Mouse (Mus musculus) heart, embryonic 10.5 days (tissue): Measurements from ENCODE around the gene Tmeff1. TPM values are rescaled to one million over a fixed set of nuclear protein-coding genes. Genes with fewer than 3 reads are reported as not detected.

Source experiments
- DNase-seq: peaks from one replicate; pipeline ENCODE4 v3.0.0-alpha.2; 2017; ENCODE audit warnings: low spot score
- H3K27ac ChIP-seq: fragments of 300-500 bp; sonication (generic); 2 replicates; pipeline ENCODE4 v1.5.1; 2016; ENCODE audit warnings: mild to moderate bottlenecking
- H3K27me3 ChIP-seq: fragments of 300-500 bp; sonication (generic); 2 replicates; pipeline ENCODE4 v1.6.1; 2016; ENCODE audit warnings: mild to moderate bottlenecking; ENCODE audit not compliant: poor library complexity, insufficient read depth, severe bottlenecking
- H3K36me3 ChIP-seq: fragments of 300-500 bp; sonication (generic); 2 replicates; pipeline ENCODE4 v1.6.1; 2016; ENCODE audit warnings: mild to moderate bottlenecking, moderate library complexity
- H3K4me1 ChIP-seq: fragments of 300-500 bp; sonication (generic); 2 replicates; pipeline ENCODE4 v1.6.1; 2016; ENCODE audit warnings: mild to moderate bottlenecking
- H3K4me3 ChIP-seq: fragments of 300-500 bp; sonication (generic); 2 replicates; pipeline ENCODE4 v1.5.1; 2016; ENCODE audit warnings: mild to moderate bottlenecking, moderate library complexity
- H3K9me3 ChIP-seq: fragments of 300-500 bp; sonication (generic); 2 replicates; pipeline ENCODE4 v1.6.1; 2016; ENCODE audit warnings: mild to moderate bottlenecking, moderate library complexity
- WGBS: fragments of 180-500 bp; shearing (Covaris S2); methylation state at CpG from one replicate; pipeline ENCODE4 v1.1.7; 2016; 5-methylcytosine and 5-hydroxymethylcytosine counted together
- polyA plus RNA-seq: library from polyadenylated mRNA; unstranded; fragments of >200 nt; fragmentation: Nextera tagmentation; extraction: Ambion mirVana; gene quantifications from 2 replicates; pipeline ENCODE4 v1.2.1, GENCODE M21; 2016

Tmeff1 gene
- polyA plus RNA-seq, 1 experiment from 2014 or later, result 76.4 TPM

GRCm38 (mm10) chr4:48690640-48691039 lies 105.7 kb downstream of the Tmeff1 start:
- Histone ChIP-seq H3K4me1 (no peaks in the 10 kb centered on the region), H3K27ac (no peak overlapping the region), H3K36me3 (no peaks in the 10 kb centered on the region), H3K27me3 (no peaks in the 10 kb centered on the region), H3K9me3 (no peaks in the 10 kb centered on the region), H3K4me3 (no peak overlapping the region)
- WGBS, result 77% methylated on average over 9 of the region's 9 CpGs
- no peak for DNase-seq

GRCm38 (mm10) chr4:48691793-48692437 lies 106.9 kb downstream of the Tmeff1 start:
- no peak overlapping the region for H3K27ac ChIP-seq
- H3K4me3 ChIP-seq, result no peak overlapping the region
- no peaks in the 10 kb centered on the region for H3K27me3 ChIP-seq
- DNase-seq, result no peak
- H3K36me3 ChIP-seq, result no peaks in the 10 kb centered on the region
- H3K4me1 ChIP-seq, result no peaks in the 10 kb centered on the region
- no peaks in the 10 kb centered on the region for H3K9me3 ChIP-seq
- WGBS, result 44% methylated on average over 7 of the region's 7 CpGs

GRCm38 (mm10) chr4:48692736-48693292 lies 107.8 kb downstream of the Tmeff1 start:
- Histone ChIP-seq H3K27me3 (no peaks in the 10 kb centered on the region), H3K4me1 (no peaks in the 10 kb centered on the region), H3K4me3 (no peak overlapping the region), H3K36me3 (no peaks in the 10 kb centered on the region), H3K27ac (no peak overlapping the region), H3K9me3 (no peaks in the 10 kb centered on the region)
- WGBS, result 66% methylated on average over 9 of the region's 9 CpGs
- no peak for DNase-seq

- no peak for DNase-seq
- Histone ChIP-seq H3K36me3 (no peaks in the 10 kb centered on the region), H3K27me3 (no peaks in the 10 kb centered on the region), H3K9me3 (no peaks in the 10 kb centered on the region), H3K4me1 (no peaks in the 10 kb centered on the region), H3K4me3 (no peak overlapping the region), H3K27ac (no peak overlapping the region)
- 84% methylated on average over 3 of the region's 3 CpGs for WGBS
Observed at GRCm38 (mm10) chr4:48696706-48697105, 111.7 kb downstream of the Tmeff1 start.

- WGBS, result 63% methylated on average over 11 of the region's 11 CpGs
- DNase-seq, result no peak
- no peaks in the 10 kb centered on the region for H3K27me3 ChIP-seq
- no peak overlapping the region for H3K4me3 ChIP-seq
- no peaks in the 10 kb centered on the region for H3K4me1 ChIP-seq
- H3K27ac ChIP-seq, result no peak overlapping the region
- no peaks in the 10 kb centered on the region for H3K36me3 ChIP-seq
- no peaks in the 10 kb centered on the region for H3K9me3 ChIP-seq
Observed at GRCm38 (mm10) chr4:48697302-48697701, 112.3 kb downstream of the Tmeff1 start.

Other genes with a start within 250 kb of the Tmeff1 start
- 46.5 and 62.0 TPM in 2 replicates for gene Tex10, start 111.7 kb upstream of the Tmeff1 start, polyA plus RNA-seq
- gene Msantd3, start 45.2 kb upstream of the Tmeff1 start, polyA plus RNA-seq, result 29.7 and 32.3 TPM in 2 replicates
- 0.89 and 1.1 TPM in 2 replicates for gene Cavin4, start 78.3 kb downstream of the Tmeff1 start, polyA plus RNA-seq